Mouse (Mus musculus): ENCODE measurements at regions not wholly inside any gene's neighbourhood (a gene's known extent, or its start where the extent isn't known, plus 50 kb on each side); places are given as distances from the start of the nearest gene placed in this dataset.

DNA sequence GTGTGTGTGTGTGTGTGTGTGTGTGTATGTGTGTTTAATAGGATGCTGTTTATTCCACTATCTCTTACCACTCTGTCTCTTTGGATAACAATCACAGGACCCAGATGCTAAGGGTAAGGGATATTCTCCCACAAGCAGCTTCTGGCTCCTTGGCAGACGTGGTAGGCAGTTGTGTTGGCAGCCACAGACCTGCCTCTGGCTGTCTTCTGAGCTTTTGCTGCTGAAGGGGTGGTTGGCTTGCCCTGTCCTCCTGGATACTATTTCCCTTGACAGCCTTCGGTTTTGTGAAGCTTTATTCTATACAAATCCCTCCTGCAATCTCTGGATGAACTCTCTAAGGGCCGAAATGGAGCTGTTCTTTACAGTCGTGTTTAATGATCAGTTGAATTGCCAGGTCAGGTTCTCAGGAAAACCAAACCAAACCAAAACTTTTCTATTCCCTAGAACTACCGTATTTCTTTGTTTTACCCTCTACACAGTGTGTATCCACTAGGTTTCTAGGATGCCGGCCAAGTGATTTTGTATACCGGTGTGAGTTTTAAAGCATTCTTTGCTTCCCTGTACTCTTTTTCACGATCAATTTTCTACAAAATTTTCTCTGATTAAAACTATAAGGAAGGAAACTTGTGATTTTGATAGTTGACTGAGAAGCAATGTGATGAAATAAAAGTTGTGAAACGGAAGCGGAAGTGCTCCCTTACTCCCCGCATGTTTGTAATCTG is 426.8 kb upstream of the Tbc1d2b start:
- H3K36me3 ChIP-seq (ENCODE audit: insufficient read depth) = no peaks in the 10 kb centered on the region
- no peaks in the 10 kb centered on the region for H3K27me3 ChIP-seq (ENCODE audit: insufficient read depth, low read length)
- H3K9me3 ChIP-seq (ENCODE audit: low read depth, low read length) = no peaks in the 10 kb centered on the region
- WGBS = 61% methylated on average over 11 of the region's 11 CpGs
- H3K4me3 ChIP-seq (ENCODE audit: low read depth, low read length) = no peak overlapping the region
- H3K4me2 ChIP-seq = no peak overlapping the region
- TF ChIP-seq CTCF (IDR thresholded peaks at IDR 0.05; ENCODE audit: low read depth) = no peak
- H3K27ac ChIP-seq (ENCODE audit: low read depth) = no peak overlapping the region
- no peak overlapping the region for H3K9ac ChIP-seq
- ATAC-seq (ENCODE audit: insufficient read depth) = no peak
- H3K4me1 ChIP-seq (ENCODE audit: insufficient read depth) = no peaks in the 10 kb centered on the region
- no peak for DNase-seq

DNA sequence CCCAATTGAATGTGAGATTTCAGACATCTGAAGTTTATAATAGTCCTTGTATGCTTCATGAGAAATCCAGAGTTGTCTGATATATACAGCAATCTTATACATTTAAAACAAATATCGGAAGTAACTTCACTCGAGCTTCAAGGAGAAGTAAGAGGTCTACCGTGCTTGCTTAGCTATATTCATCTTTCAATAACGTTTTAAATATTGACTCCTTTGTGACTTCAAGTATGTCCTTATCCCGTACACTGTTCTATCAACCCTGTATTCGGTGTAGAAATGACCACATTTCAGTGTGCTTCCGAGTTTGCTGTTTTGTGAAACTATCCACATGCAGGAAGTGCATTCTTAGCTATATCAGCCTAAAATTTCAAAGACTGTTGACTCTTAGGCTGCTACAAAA is 427.8 kb upstream of the Tbc1d2b start:
- no peak overlapping the region for H3K4me3 ChIP-seq (ENCODE audit: low read depth, low read length)
- 65% methylated on average over 7 of the region's 7 CpGs for WGBS
- no peak overlapping the region for H3K4me2 ChIP-seq
- ATAC-seq (ENCODE audit: insufficient read depth) (no peak), DNase-seq (no peak)
- no peaks in the 10 kb centered on the region for H3K4me1 ChIP-seq (ENCODE audit: insufficient read depth)
- H3K27ac ChIP-seq (ENCODE audit: low read depth) = no peak overlapping the region
- H3K9ac ChIP-seq = no peak overlapping the region
- no peaks in the 10 kb centered on the region for H3K36me3 ChIP-seq (ENCODE audit: insufficient read depth)
- no peaks in the 10 kb centered on the region for H3K27me3 ChIP-seq (ENCODE audit: insufficient read depth, low read length)
- no peak for TF ChIP-seq CTCF (IDR thresholded peaks at IDR 0.05; ENCODE audit: low read depth)
- H3K9me3 ChIP-seq (ENCODE audit: low read depth, low read length) = no peaks in the 10 kb centered on the region

DNA sequence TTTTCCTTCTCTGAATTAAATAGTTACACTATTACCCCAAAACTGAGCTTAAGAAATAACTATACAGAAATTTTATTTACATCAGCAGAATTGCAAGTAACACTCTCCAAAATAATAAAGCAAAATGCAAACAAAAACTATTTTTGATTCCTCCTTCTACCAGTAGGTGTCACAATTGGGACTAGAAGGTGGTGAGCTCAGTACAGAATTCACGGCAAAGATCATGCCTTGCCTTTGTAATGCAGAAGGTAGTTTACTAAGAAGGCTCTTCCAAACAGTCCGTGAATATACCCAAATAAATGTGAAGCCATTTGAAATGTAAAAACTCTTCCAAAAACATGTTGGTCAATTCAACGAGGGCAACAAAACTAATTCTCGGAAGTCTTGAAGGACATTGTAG is 428.5 kb upstream of the Tbc1d2b start:
- Histone ChIP-seq H3K36me3 (ENCODE audit: insufficient read depth) (no peaks in the 10 kb centered on the region), H3K4me1 (ENCODE audit: insufficient read depth) (no peaks in the 10 kb centered on the region), H3K9me3 (ENCODE audit: low read depth, low read length) (no peaks in the 10 kb centered on the region), H3K27ac (ENCODE audit: low read depth) (no peak overlapping the region), H3K4me3 (ENCODE audit: low read depth, low read length) (no peak overlapping the region), H3K9ac (no peak overlapping the region), H3K27me3 (ENCODE audit: insufficient read depth, low read length) (no peaks in the 10 kb centered on the region), H3K4me2 (no peak overlapping the region)
- TF ChIP-seq CTCF (IDR thresholded peaks at IDR 0.05; ENCODE audit: low read depth) = peak; percentile 72
- ATAC-seq (ENCODE audit: insufficient read depth) (no peak; the same call in 1 of the 2 replicates), DNase-seq (peak; percentile 82)
- WGBS = 37% methylated on average over 4 of the region's 4 CpGs

DNA sequence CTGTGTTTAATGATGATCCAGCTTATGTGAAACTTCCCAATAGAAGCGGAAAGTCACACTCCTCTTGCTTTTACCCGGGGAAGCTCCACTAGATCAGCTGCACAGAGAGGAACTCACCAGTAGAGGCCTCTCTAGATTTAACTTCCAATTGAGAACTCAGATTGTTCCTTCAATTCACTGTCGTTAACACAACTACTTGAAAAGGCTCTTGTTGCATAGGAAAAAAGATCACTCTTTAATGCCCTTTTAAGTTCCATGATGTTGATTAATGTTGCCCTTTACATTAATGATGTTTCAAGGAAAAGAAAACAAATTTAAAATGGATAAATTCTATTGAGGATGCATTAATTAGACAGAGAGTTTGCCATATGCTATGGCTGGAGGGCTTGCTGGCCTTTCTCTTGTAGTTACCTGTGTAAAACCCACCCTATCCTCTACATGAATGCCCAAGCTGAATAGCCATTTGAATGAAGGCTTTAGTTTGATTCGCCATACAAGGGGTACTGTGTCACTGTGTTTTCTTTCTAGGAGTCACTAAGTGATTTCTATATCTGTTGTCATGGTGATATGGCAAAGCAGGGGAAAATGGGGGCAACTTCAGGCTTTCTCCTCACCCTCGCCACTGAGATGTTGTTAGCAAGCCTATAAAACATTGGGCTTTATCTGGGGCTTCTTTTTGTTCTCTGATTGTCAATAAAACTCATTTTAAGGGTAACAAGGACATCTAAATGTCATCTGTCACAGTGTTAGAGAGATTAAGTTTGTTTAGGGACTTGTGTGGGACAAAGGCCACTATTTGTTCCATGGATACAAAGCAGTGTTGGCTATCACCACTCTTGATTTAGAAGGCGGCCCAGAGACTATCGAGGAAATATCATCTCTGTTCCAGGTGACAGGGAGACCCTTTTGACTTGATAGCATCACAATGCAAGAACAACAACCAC is 429.9 kb upstream of the Tbc1d2b start:
- TF ChIP-seq CTCF (IDR thresholded peaks at IDR 0.05; ENCODE audit: low read depth) = peak; percentile 58
- Histone ChIP-seq H3K36me3 (ENCODE audit: insufficient read depth) (no peaks in the 10 kb centered on the region), H3K4me3 (ENCODE audit: low read depth, low read length) (no peak overlapping the region), H3K4me1 (ENCODE audit: insufficient read depth) (no peaks in the 10 kb centered on the region), H3K9me3 (ENCODE audit: low read depth, low read length) (no peaks in the 10 kb centered on the region), H3K27ac (ENCODE audit: low read depth) (no peak overlapping the region), H3K27me3 (ENCODE audit: insufficient read depth, low read length) (no peaks in the 10 kb centered on the region), H3K9ac (no peak overlapping the region), H3K4me2 (no peak overlapping the region)
- DNase-seq = peak; percentile 75
- ATAC-seq (ENCODE audit: insufficient read depth) = peak; percentile 49; the same call in 1 of the 2 replicates
- WGBS = 49% methylated on average over 7 of the region's 7 CpGs

DNA sequence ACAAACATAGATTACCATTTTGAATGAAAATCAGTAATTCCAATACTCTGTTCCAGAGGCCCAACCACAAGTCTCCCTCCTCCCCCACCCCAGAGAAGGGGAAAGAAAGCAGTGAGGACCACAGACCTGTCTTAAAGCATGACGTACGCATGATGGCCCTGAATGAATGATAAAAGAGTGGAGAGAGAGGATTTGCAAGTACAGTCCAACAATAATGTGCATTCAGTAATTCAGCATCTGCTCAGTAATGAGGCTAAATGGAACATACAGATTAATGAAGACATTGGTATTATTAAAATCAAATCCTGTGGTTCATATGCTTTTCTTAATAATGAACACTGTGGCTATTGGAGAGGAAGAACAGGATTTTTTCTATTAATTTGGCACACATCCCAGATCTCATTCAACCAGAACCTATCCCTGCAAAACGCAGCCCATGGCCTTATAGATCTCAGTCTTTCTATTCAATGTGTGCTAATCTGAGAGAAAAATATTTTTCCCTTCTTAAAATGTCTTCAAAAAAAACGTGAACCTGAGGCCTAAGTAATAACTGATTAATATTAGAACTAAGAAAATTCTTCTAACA is 430.7 kb upstream of the Tbc1d2b start:
- TF ChIP-seq CTCF (IDR thresholded peaks at IDR 0.05; ENCODE audit: low read depth) = no peak
- Histone ChIP-seq H3K9me3 (ENCODE audit: low read depth, low read length) (no peaks in the 10 kb centered on the region), H3K36me3 (ENCODE audit: insufficient read depth) (no peaks in the 10 kb centered on the region), H3K27me3 (ENCODE audit: insufficient read depth, low read length) (no peaks in the 10 kb centered on the region), H3K4me1 (ENCODE audit: insufficient read depth) (no peaks in the 10 kb centered on the region), H3K4me2 (no peak overlapping the region), H3K4me3 (ENCODE audit: low read depth, low read length) (no peak overlapping the region), H3K9ac (no peak overlapping the region), H3K27ac (ENCODE audit: low read depth) (no peak overlapping the region)
- DNase-seq = peak; percentile 24
- ATAC-seq (ENCODE audit: insufficient read depth) = no peak
- WGBS = 62% methylated on average over 4 of the region's 4 CpGs

DNA sequence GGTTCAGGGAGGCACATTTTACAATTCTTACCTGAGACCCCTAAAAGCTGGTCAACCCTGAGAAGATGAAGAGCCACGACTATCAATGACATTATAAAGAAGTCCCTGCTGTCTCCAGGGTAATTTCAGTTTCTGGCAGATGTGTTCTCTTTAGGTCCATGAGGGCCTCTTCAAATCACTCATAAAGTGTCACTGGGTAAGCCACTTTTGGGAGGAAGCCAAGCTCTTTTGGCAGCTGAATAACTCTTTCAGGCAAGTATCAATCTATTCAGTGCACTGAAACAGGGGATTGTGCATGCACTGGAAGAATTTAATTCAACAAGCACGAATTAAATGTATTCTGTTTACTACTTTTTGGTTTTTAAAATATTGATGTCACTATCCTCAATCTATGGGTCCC is 443.1 kb upstream of the Tbc1d2b start:
- ATAC-seq (ENCODE audit: insufficient read depth) (peak; percentile 91), DNase-seq (peak; percentile 90)
- TF ChIP-seq CTCF (IDR thresholded peaks at IDR 0.05; ENCODE audit: low read depth) = no peak
- no peak overlapping the region for H3K27ac ChIP-seq (ENCODE audit: low read depth)
- H3K9ac ChIP-seq = no peak overlapping the region
- peaks cover 4% of the 10 kb centered on the region; the same call in 1 of the 2 replicates for H3K4me1 ChIP-seq (ENCODE audit: insufficient read depth)
- H3K36me3 ChIP-seq (ENCODE audit: insufficient read depth) = no peaks in the 10 kb centered on the region
- no peaks in the 10 kb centered on the region for H3K27me3 ChIP-seq (ENCODE audit: insufficient read depth, low read length)
- WGBS = 21% methylated on average over 2 of the region's 2 CpGs
- H3K4me3 ChIP-seq (ENCODE audit: low read depth, low read length) = no peak overlapping the region
- H3K4me2 ChIP-seq = no peak overlapping the region
- no peaks in the 10 kb centered on the region for H3K9me3 ChIP-seq (ENCODE audit: low read depth, low read length)

DNA sequence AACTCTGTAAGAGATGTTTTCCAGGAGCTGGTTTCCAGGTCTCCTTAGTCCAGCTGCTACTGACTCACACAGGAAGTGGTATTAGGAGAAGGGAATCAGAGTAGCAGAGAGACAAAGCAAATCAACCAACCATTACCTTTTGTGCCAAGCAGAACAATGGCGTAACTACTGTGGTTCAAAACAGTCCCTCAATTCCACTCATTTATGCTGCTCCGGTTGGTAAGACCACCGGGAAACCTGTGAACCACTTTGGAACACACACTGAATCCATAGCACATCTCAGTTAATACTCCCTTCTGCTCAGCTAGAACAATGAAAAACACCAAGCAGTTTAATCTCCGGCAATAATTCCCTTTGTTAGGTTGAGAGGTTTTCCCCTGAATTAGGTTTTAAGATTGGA is 460.8 kb upstream of the Tbc1d2b start:
- ATAC-seq (ENCODE audit: insufficient read depth) (no peak), DNase-seq (no peak)
- Histone ChIP-seq H3K4me3 (ENCODE audit: low read depth, low read length) (no peak overlapping the region), H3K27ac (ENCODE audit: low read depth) (no peak overlapping the region), H3K36me3 (ENCODE audit: insufficient read depth) (no peaks in the 10 kb centered on the region), H3K27me3 (ENCODE audit: insufficient read depth, low read length) (no peaks in the 10 kb centered on the region), H3K9ac (no peak overlapping the region), H3K4me2 (no peak overlapping the region), H3K4me1 (ENCODE audit: insufficient read depth) (no peaks in the 10 kb centered on the region), H3K9me3 (ENCODE audit: low read depth, low read length) (no peaks in the 10 kb centered on the region)
- TF ChIP-seq CTCF (IDR thresholded peaks at IDR 0.05; ENCODE audit: low read depth) = no peak
- WGBS = 68% methylated on average over 4 of the region's 4 CpGs
